Mouse (Mus musculus): ENCODE results near the gene Cd63. TPM values are rescaled to one million over a fixed set of nuclear protein-coding genes. Genes with fewer than 3 reads are reported as not detected.

Cd63 gene
- total and polyA plus RNA-seq, 3 experiments = 0.04 to 1.7 (median 0.22) TPM

DNA sequence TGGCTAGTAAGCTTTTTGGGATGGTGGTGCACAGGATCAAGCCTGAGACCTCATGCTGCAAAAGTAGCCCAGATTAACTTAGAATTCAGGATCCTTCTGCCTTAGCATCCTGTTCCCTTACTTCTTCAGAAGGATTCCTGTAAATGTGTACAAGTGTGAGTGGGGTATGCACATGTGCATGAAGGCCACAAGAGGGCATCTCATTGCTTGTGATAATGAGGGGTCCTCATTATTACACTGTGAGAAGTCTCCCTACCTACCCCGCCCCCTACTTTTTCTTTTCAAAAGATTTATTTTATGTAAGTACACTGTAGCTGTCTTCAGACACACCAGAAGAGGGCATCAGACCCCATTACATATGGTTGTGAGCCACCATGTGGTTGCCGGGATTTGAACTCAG is 14.8 kb downstream of the Cd63 start:
- peaks cover 39% of the 10 kb centered on the region for H3K36me3 ChIP-seq (replicated peaks)
- peaks cover 5% of the 10 kb centered on the region; the same call in 1 of the 2 replicates for H3K4me1 ChIP-seq (ENCODE audit: insufficient read depth, low read depth, low read length)
- H3K9me3 ChIP-seq (replicated peaks) = no peaks in the 10 kb centered on the region
- no peak for TF ChIP-seq POLR2AphosphoS5 (IDR thresholded peaks at IDR 0.05; ENCODE audit: insufficient replicate concordance, low read depth, low read length)
- no peak for TF ChIP-seq CTCF (IDR thresholded peaks at IDR 0.05; ENCODE audit: low read depth, low read length)
- no peak for TF ChIP-seq GATA1 (IDR thresholded peaks at IDR 0.05; ENCODE audit: borderline replicate concordance, low read length)
- no peak for TF ChIP-seq GATA2 (IDR thresholded peaks at IDR 0.05; ENCODE audit: borderline replicate concordance, low read depth, low read length)
- TF ChIP-seq TAL1 (conservative IDR thresholded peaks at IDR 0.05; ENCODE audit: low read depth, low read length) = no peak
- peaks cover 27% of the 10 kb centered on the region for H3K27me3 ChIP-seq (ENCODE audit: insufficient read depth, low read length)
- DNase-seq (ENCODE audit: low spot score) (no peak), ATAC-seq (ENCODE audit: extremely low read depth, insufficient number of reproducible peaks, low FRiP score, poor library complexity, severe bottlenecking) (no peak)
- no peak overlapping the region for H3K4me3 ChIP-seq (ENCODE audit: low read depth, low read length)

DNA sequence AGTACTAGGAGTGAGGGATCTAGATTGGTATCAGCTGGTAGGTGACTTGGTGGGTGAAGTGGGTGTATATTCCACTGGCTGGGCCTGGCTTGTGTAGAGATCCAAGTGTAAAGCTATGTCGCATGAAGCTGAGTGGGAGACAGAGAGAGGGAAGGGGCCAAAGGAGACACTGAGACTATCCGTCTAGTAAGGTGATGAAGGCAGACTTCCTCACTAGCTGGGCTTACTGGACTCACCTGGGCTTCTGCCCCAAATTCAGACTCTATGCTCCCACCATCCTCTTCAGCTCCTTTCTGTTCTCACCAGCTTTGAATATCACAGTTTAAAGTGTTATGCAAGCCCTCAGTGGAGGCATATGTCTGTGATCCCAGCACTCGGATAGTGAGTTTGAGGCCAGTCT is 15.9 kb downstream of the Cd63 start:
- TF ChIP-seq GATA1 (IDR thresholded peaks at IDR 0.05; ENCODE audit: borderline replicate concordance, low read length) (no peak), GATA2 (IDR thresholded peaks at IDR 0.05; ENCODE audit: borderline replicate concordance, low read depth, low read length) (no peak), POLR2AphosphoS5 (IDR thresholded peaks at IDR 0.05; ENCODE audit: insufficient replicate concordance, low read depth, low read length) (no peak), CTCF (IDR thresholded peaks at IDR 0.05; ENCODE audit: low read depth, low read length) (no peak), TAL1 (conservative IDR thresholded peaks at IDR 0.05; ENCODE audit: low read depth, low read length) (no peak)
- Histone ChIP-seq H3K27me3 (ENCODE audit: insufficient read depth, low read length) (peaks cover 16% of the 10 kb centered on the region), H3K36me3 (replicated peaks) (peaks cover 49% of the 10 kb centered on the region), H3K4me1 (ENCODE audit: insufficient read depth, low read depth, low read length) (peaks cover 3% of the 10 kb centered on the region), H3K9me3 (replicated peaks) (no peaks in the 10 kb centered on the region), H3K4me3 (ENCODE audit: low read depth, low read length) (no peak overlapping the region)
- DNase-seq (ENCODE audit: low spot score) (no peak), ATAC-seq (ENCODE audit: extremely low read depth, insufficient number of reproducible peaks, low FRiP score, poor library complexity, severe bottlenecking) (no peak)

DNA sequence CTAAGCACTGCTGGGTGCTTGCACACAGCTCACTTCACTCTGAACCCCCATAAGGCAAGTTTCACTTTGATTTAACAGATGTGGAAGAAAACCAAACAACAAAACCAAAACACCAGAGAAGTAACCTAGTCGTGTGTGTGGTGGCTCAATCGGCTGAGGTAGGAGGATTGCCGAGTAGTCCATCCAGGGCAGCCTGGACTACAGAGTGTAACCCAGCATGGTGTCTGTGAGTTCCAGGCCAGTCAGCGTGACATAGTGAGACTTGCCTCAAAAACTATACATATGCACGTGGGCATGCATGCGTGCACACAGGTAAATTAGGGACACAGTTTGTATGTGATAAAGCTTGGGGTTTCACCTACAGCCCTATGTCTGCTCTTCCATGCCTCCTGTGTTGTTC is 16.6 kb downstream of the Cd63 start:
- ATAC-seq (ENCODE audit: extremely low read depth, insufficient number of reproducible peaks, low FRiP score, poor library complexity, severe bottlenecking) (no peak), DNase-seq (ENCODE audit: low spot score) (no peak)
- Histone ChIP-seq H3K36me3 (replicated peaks) (peaks cover 55% of the 10 kb centered on the region), H3K4me3 (ENCODE audit: low read depth, low read length) (no peak overlapping the region), H3K9me3 (replicated peaks) (no peaks in the 10 kb centered on the region), H3K27me3 (ENCODE audit: insufficient read depth, low read length) (peaks cover 10% of the 10 kb centered on the region), H3K4me1 (ENCODE audit: insufficient read depth, low read depth, low read length) (peaks cover 10% of the 10 kb centered on the region)
- TF ChIP-seq CTCF (IDR thresholded peaks at IDR 0.05; ENCODE audit: low read depth, low read length) (no peak), GATA1 (IDR thresholded peaks at IDR 0.05; ENCODE audit: borderline replicate concordance, low read length) (no peak), GATA2 (IDR thresholded peaks at IDR 0.05; ENCODE audit: borderline replicate concordance, low read depth, low read length) (no peak), POLR2AphosphoS5 (IDR thresholded peaks at IDR 0.05; ENCODE audit: insufficient replicate concordance, low read depth, low read length) (no peak), TAL1 (conservative IDR thresholded peaks at IDR 0.05; ENCODE audit: low read depth, low read length) (no peak)

DNA sequence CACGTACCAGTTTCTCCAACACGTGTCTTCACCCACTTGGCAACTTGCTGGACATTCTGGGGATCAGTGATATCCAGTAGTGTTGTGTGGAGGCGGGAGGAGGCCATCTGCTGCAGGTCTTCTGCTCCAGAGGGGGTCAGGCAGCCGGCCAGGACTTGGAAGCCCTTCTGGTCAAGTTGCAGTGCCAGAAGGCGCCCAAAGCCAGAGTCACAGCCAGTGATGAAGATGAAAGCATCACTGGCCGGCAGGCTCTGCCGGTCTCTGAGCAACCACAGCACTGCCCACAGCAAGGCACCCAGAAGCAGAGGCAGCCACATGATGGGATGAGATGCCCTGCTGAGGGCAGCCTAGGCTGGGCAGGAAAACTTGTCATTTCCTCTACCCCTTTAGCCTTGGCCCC is 17.5 kb downstream of the Cd63 start:
- no peak for ATAC-seq (ENCODE audit: extremely low read depth, insufficient number of reproducible peaks, low FRiP score, poor library complexity, severe bottlenecking)
- H3K4me1 ChIP-seq (ENCODE audit: insufficient read depth, low read depth, low read length) = peaks cover 13% of the 10 kb centered on the region
- no peak for TF ChIP-seq GATA1 (IDR thresholded peaks at IDR 0.05; ENCODE audit: borderline replicate concordance, low read length)
- TF ChIP-seq POLR2AphosphoS5 (IDR thresholded peaks at IDR 0.05; ENCODE audit: insufficient replicate concordance, low read depth, low read length) = no peak
- peaks cover 55% of the 10 kb centered on the region for H3K36me3 ChIP-seq (replicated peaks)
- no peaks in the 10 kb centered on the region for H3K9me3 ChIP-seq (replicated peaks)
- no peak for DNase-seq (ENCODE audit: low spot score)
- H3K4me3 ChIP-seq (ENCODE audit: low read depth, low read length) = no peak overlapping the region
- peaks cover 6% of the 10 kb centered on the region for H3K27me3 ChIP-seq (ENCODE audit: insufficient read depth, low read length)

DNA sequence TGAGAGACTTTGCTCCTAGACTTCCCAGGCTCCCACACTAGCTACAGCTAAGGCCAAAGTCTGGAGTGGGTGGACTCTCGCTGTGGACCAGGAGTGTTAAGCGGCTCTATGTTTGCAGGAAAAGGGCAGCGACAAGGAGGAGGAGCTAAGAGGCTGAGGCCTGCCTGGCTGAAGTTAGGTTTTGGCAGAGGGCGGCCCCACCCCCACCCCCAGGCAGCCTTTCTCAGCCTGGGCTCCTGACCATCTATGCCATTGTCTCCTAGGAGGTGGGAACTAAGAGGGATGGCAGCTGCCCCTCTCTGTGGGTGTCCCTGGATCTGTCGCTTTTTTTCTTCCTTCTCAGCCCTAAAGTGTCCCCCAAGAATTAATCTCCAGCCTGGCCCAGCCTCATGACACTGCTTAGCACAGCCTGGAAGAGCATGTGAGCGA is 18.4 kb downstream of the Cd63 start:
- Histone ChIP-seq H3K4me3 (ENCODE audit: low read depth, low read length) (no peak overlapping the region), H3K36me3 (replicated peaks) (peaks cover 55% of the 10 kb centered on the region), H3K9me3 (replicated peaks) (no peaks in the 10 kb centered on the region), H3K4me1 (ENCODE audit: insufficient read depth, low read depth, low read length) (peaks cover 23% of the 10 kb centered on the region), H3K27me3 (ENCODE audit: insufficient read depth, low read length) (no peaks in the 10 kb centered on the region)
- TF ChIP-seq TAL1 (conservative IDR thresholded peaks at IDR 0.05; ENCODE audit: low read depth, low read length) (no peak), GATA2 (IDR thresholded peaks at IDR 0.05; ENCODE audit: borderline replicate concordance, low read depth, low read length) (no peak), GATA1 (IDR thresholded peaks at IDR 0.05; ENCODE audit: borderline replicate concordance, low read length) (no peak), CTCF (IDR thresholded peaks at IDR 0.05; ENCODE audit: low read depth, low read length) (no peak), POLR2AphosphoS5 (IDR thresholded peaks at IDR 0.05; ENCODE audit: insufficient replicate concordance, low read depth, low read length) (no peak)
- ATAC-seq (ENCODE audit: extremely low read depth, insufficient number of reproducible peaks, low FRiP score, poor library complexity, severe bottlenecking) (no peak), DNase-seq (ENCODE audit: low spot score) (no peak)

DNA sequence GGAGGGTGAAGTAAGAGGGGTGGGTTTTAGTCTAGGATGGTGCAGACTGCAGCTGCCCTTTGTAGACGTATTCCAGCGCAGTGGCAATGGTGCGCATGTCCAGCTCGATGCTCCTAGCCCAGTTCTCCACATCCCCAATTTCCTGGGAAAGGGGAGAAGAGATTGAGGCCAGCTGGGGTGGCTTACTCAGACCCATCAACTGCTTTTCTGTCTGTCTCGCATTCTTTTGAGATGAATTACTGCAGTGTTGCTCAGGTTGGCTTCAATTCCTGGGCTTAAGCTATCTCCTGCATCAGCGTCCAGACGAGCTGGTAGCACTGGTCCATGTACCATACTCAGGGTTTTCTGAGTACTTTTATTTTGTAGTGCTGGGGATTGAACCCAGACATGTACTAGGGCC is 19.2 kb downstream of the Cd63 start:
- H3K36me3 ChIP-seq (replicated peaks) = peaks cover 55% of the 10 kb centered on the region
- no peaks in the 10 kb centered on the region for H3K27me3 ChIP-seq (ENCODE audit: insufficient read depth, low read length)
- no peak overlapping the region for H3K4me3 ChIP-seq (ENCODE audit: low read depth, low read length)
- no peak for ATAC-seq (ENCODE audit: extremely low read depth, insufficient number of reproducible peaks, low FRiP score, poor library complexity, severe bottlenecking)
- no peaks in the 10 kb centered on the region for H3K9me3 ChIP-seq (replicated peaks)
- H3K4me1 ChIP-seq (ENCODE audit: insufficient read depth, low read depth, low read length) = peaks cover 24% of the 10 kb centered on the region
- no peak for DNase-seq (ENCODE audit: low spot score)
- TF ChIP-seq POLR2AphosphoS5 (IDR thresholded peaks at IDR 0.05; ENCODE audit: insufficient replicate concordance, low read depth, low read length) = no peak
- no peak for TF ChIP-seq GATA1 (IDR thresholded peaks at IDR 0.05; ENCODE audit: borderline replicate concordance, low read length)
- no peak for TF ChIP-seq CTCF (IDR thresholded peaks at IDR 0.05; ENCODE audit: low read depth, low read length)
- TF ChIP-seq TAL1 (conservative IDR thresholded peaks at IDR 0.05; ENCODE audit: low read depth, low read length) = no peak
- no peak for TF ChIP-seq GATA2 (IDR thresholded peaks at IDR 0.05; ENCODE audit: borderline replicate concordance, low read depth, low read length)
